Mouse (Mus musculus) erythroblast, embryonic 14.5 days (primary cell): ENCODE measurements around the gene Klra4.
"Not testable (repeated sequence)": the region's sequence is repeated elsewhere in the genome, so short reads cannot be mapped to it uniquely, and the experiment has no call there.

Source experiments
- GATA1 ChIP-seq: IDR thresholded peaks from 2 replicates; pipeline ENCODE4 v1.6.1; 2012; ENCODE audit warnings: low read length, inconsistent platforms, mixed read lengths
- TAL1 ChIP-seq: IDR thresholded peaks from 3 replicates; pipeline ENCODE4 v1.6.1; 2012; ENCODE audit warnings: low read length, inconsistent platforms, mixed read lengths

GRCm38 (mm10) chr6:130035146-130035545 lies 31.9 kb downstream of the Klra4 start:
- TF ChIP-seq GATA1, TAL1: not testable (repeated sequence)
